Mouse (Mus musculus) heart, postnatal 10 days (tissue): ENCODE results near the gene Tardbp. TPM values are rescaled to one million over a fixed set of nuclear protein-coding genes. Genes with fewer than 3 reads are reported as not detected.

Experiments used
- DNase-seq, 2 experiments: peaks; one replicate each; pipeline ENCODE4 v3.0.0; 2021
- intact Hi-C: fragments of 180-260 bp; cut with DNase I; formaldehyde crosslinking; loops from one replicate; pipeline ENCODE4 v1.15.1; 2025
- total RNA-seq, 2 experiments: library from RNA; stranded (reverse); gene quantifications; 2 replicates each; pipeline ENCODE4 v1.2.3; 2021

Gene Tardbp
- total RNA-seq, 2 experiments from 2014 or later: 148 to 181 TPM

DNA sequence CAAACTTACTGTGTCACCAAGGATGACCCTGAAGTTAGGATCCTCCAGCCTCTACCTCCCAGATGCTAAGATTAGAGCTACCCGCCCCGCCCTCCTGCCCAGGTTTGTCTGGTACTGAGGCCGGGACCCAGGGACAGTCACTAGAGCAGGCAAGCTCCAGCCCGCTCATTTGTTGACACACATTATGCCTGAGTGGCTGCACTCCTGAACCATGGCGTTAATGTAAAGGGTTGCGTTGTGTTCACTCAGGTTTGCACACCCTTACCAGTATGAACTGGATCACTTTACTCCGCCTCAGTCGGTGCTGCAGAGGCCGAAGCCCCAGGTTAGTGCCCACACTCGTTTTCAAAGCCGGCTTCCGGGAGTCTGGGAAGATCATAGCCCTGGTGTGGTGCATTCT is 63.2 kb downstream of the Tardbp start:
- no peak for DNase-seq
- intact Hi-C loops: no loop called here

- intact Hi-C loops: no loop called here
- no peak for DNase-seq
Observed at GRCm38 (mm10) chr4:148562676-148563075, 64.1 kb downstream of the Tardbp start.

Other genes starting within 250 kb of the Tardbp start
- 10 to 100 TPM; 22.7 TPM for gene Ubiad1, start 182.2 kb downstream of the Tardbp start, total RNA-seq
- gene Mtor, start 178.4 kb downstream of the Tardbp start, total RNA-seq: 10 to 100 TPM; 57.5 to 59.4 TPM
- gene Angptl7, start 126.6 kb downstream of the Tardbp start, total RNA-seq: 1 to 10 TPM; 3.3 to 4.8 TPM
- 10 to 100 TPM; 55.4 to 56.0 TPM for gene Exosc10, start 68.6 kb downstream of the Tardbp start, total RNA-seq
- 10 to 100 TPM; 25.4 to 26.8 TPM for gene Srm, start 35.5 kb downstream of the Tardbp start, total RNA-seq
- gene Masp2, start 24.5 kb downstream of the Tardbp start, total RNA-seq: under 1 TPM; 0.29 to 0.30 TPM
- 1 to 10 TPM; 4.5 to 5.0 TPM for gene Gm572, start 16.3 kb upstream of the Tardbp start, total RNA-seq
- gene Casz1, start 177.4 kb upstream of the Tardbp start, total RNA-seq: 10 to 100 TPM; 64.7 to 67.2 TPM